Mouse (Mus musculus) ZHBTc4 (cell line): ENCODE data around the gene Oas2.

ENCODE experiments used
- DNase-seq: peaks from one replicate; pipeline ENCODE4 v3.0.0-alpha.2; 2011; ENCODE audit warnings: low read depth, low spot score

The Oas2 gene

GRCm38 (mm10) chr5:120732740-120733139 lies 16.9 kb downstream of the Oas2 start:
- peak; percentile 87 for DNase-seq

GRCm38 (mm10) chr5:120729319-120729718 lies 20.3 kb downstream of the Oas2 start:
- no peak for DNase-seq

GRCm38 (mm10) chr5:120725811-120726455 lies 23.7 kb downstream of the Oas2 start:
- peak; percentile 66 for DNase-seq

GRCm38 (mm10) chr5:120721005-120721404 lies 28.6 kb downstream of the Oas2 start:
- DNase-seq = peak; percentile 76

GRCm38 (mm10) chr5:120718600-120719378 lies 30.9 kb downstream of the Oas2 start:
- peak; percentile 53 for DNase-seq

GRCm38 (mm10) chr5:120717136-120717535 lies 32.5 kb downstream of the Oas2 start:
- no peak for DNase-seq

- DNase-seq = peak; percentile 86
Observed at GRCm38 (mm10) chr5:120714314-120714713, 35.3 kb downstream of the Oas2 start.

- DNase-seq = no peak
Observed at GRCm38 (mm10) chr5:120712721-120713120, 36.9 kb downstream of the Oas2 start.

- no peak for DNase-seq
Observed at GRCm38 (mm10) chr5:120711827-120712226, 37.8 kb downstream of the Oas2 start, which contains the start of gene Dtx1. Gene Dtx1 (minus strand): TSS chr5:120711927.

GRCm38 (mm10) chr5:120711416-120711815 lies 38.2 kb downstream of the Oas2 start:
- DNase-seq = peak; percentile 52

- no peak for DNase-seq
Observed at GRCm38 (mm10) chr5:120710826-120711248, 38.8 kb downstream of the Oas2 start.

GRCm38 (mm10) chr5:120710161-120710825 lies 39.4 kb downstream of the Oas2 start:
- DNase-seq = no peak

GRCm38 (mm10) chr5:120706976-120707375 lies 42.7 kb downstream of the Oas2 start:
- peak; percentile 33 for DNase-seq

GRCm38 (mm10) chr5:120706541-120706940 lies 43.1 kb downstream of the Oas2 start:
- no peak for DNase-seq

- no peak for DNase-seq
Observed at GRCm38 (mm10) chr5:120704421-120704820, 45.2 kb downstream of the Oas2 start.

GRCm38 (mm10) chr5:120703660-120704059 lies 46.0 kb downstream of the Oas2 start:
- DNase-seq = no peak

- no peak for DNase-seq
Observed at GRCm38 (mm10) chr5:120702969-120703368, 46.7 kb downstream of the Oas2 start.

GRCm38 (mm10) chr5:120702421-120702820 lies 47.2 kb downstream of the Oas2 start:
- no peak for DNase-seq

- DNase-seq = peak; percentile 80
Observed at GRCm38 (mm10) chr5:120700996-120701790, 48.5 kb downstream of the Oas2 start.

- DNase-seq = no peak
Observed at GRCm38 (mm10) chr5:120698801-120699391, 50.8 kb downstream of the Oas2 start.

GRCm38 (mm10) chr5:120698181-120698580 lies 51.5 kb downstream of the Oas2 start:
- peak; percentile 59 for DNase-seq
